8 mouse cellular contexts compared by ENCODE assay signal in the genomic region with DNA sequence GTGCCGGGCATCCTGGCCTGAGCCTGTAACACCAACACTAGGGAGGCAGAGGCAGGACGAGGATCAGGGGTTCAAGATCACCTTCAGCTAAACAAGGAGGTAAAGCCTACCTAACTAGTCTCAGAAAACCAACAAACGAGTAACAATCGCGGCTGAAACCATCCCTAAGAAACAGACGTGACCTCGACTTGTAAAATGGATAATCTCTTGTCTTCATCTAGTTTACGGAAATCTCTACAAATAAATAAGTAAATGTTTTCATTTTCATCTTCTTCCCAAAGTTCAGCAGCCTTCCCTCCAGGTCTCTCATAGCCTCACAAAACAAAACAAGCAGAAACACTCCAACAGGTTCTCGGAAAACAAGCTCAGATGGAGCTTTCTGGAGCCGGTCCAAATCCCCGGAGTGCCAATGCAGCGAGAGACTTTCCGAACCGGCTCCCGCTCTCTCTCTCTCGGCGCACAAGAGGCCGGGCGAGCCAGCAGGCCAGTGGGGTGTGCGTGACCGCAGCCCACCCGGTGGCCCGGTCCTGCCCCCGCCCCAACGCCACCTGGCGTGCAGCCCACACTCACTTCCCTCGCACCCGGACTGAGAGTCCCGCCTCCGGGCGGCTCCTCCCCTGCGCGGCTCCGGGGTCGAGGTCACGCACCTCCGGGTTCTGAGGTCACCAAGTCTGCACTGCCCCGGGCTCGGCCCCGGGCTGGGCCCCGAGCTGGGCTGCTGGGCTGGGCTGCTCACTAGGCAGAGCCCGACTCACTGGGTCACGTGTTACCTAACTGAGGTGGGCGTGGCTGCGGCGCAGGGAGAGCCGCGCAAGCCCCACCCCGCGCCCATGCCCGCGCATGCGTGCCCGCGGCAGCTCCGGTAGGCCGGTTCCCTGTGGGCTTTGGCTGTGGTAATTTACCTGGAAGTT. TPM values are rescaled to one million over a fixed set of nuclear protein-coding genes. Genes with fewer than 3 reads are reported as not detected.
DNase-seq lines count a peak whose midpoint lies in the region; ATAC-seq lines count a peak whose summit lies in the region.

A gene (minus strand): TSS at position 761 of the 911 bp plus-strand sequence.

- H3K9ac ChIP-seq in hindbrain, embryonic 13.5 days: peak within 1 kb of the TSS; percentile 77

- DNase-seq in NIH3T3 (ENCODE audit: low read depth): peak; percentile 97
- DNase-seq in cerebellum, postnatal 10 days: peak; percentile 95 to 96
- peak; percentile 80 to 82 for DNase-seq in frontal cortex, postnatal 14 days (ENCODE audit: low spot score in 2 of 2)
- DNase-seq in layer of hippocampus, postnatal 25 days (ENCODE audit: extremely low spot score in 1 of 2, low spot score in 1 of 2): peak; percentile 84 to 85
- DNase-seq in lung, postnatal 25 days (ENCODE audit: low spot score): peak; percentile 95
- DNase-seq in retina, embryonic 14.5 days (ENCODE audit: low spot score): peak; percentile 95
- peak; percentile 96 for DNase-seq in thymus, postnatal 4 days

- H3K36me3 ChIP-seq in hindbrain, embryonic 13.5 days: no peaks in the 10 kb centered on the region

- H3K27me3 ChIP-seq in hindbrain, embryonic 13.5 days: no peaks in the 10 kb centered on the region

- peak within 1 kb of the TSS; percentile 67 for H3K4me3 ChIP-seq in hindbrain, embryonic 13.5 days

- H3K4me2 ChIP-seq in hindbrain, embryonic 13.5 days: peak within 1 kb of the TSS; percentile 86

- H3K27ac ChIP-seq in hindbrain, embryonic 13.5 days: peak within 1 kb of the TSS; percentile 30; the same call in 1 of the 2 replicates

- 5% methylated on average over 57 of the region's 57 CpGs for WGBS in hindbrain, embryonic 13.5 days

- peak; percentile 95 for ATAC-seq in hindbrain, embryonic 13.5 days (ENCODE audit: low FRiP score)

- peaks cover 5% of the 10 kb centered on the region for H3K4me1 ChIP-seq in hindbrain, embryonic 13.5 days (replicated peaks)

- peaks cover 5% of the 10 kb centered on the region; the same call in 1 of the 2 replicates for H3K9me3 ChIP-seq in hindbrain, embryonic 13.5 days

RNA-seq across cellular contexts. Expression of the gene that starts here (rescaled TPM):
- 15.0 and 17.3 TPM in 2 replicates for polyA plus RNA-seq in hindbrain, embryonic 13.5 days (2015; fragmentation: Nextera tagmentation; extraction: Ambion mirVana)
- total RNA-seq in layer of hippocampus, postnatal 25 days (2021): 10 to 100 TPM; 19.5 to 21.8 TPM

Comparison
In these comparisons a context has a peak if more than half of its experiments do, and no peak if none do; other contexts are left out.
1. Peak in every context shown above with its lines: DNase-seq, ATAC-seq, H3K4me3 ChIP-seq and H3K27ac ChIP-seq.